Mouse (Mus musculus) stomach, postnatal 0 days (tissue): Measurements from ENCODE around the gene Aldoart2. TPM values are rescaled to one million over a fixed set of nuclear protein-coding genes. Genes with fewer than 3 reads are reported as not detected.

Source experiments
- ATAC-seq: fragments of 200-750 bp; cut with Nextera tagmentation; 2 replicates; pipeline ENCODE4 v1.8.0; 2017; ENCODE audit not compliant: low FRiP score, low TSS enrichment
- DNase-seq: peaks from one replicate; pipeline ENCODE4 v3.0.0-alpha.2; 2016; ENCODE audit warnings: low spot score
- H3K27ac ChIP-seq: fragments of 300-500 bp; sonication (generic); replicated peaks from 2 replicates; pipeline ENCODE4 v1.5.1; 2014; ENCODE audit warnings: mild to moderate bottlenecking, control low read depth
- H3K27me3 ChIP-seq: fragments of 300-500 bp; sonication (generic); 2 replicates; pipeline ENCODE4 v1.6.1; 2014; ENCODE audit warnings: low read length; ENCODE audit not compliant: control insufficient read depth, insufficient read depth
- H3K36me3 ChIP-seq: fragments of 300-500 bp; sonication (generic); 2 replicates; pipeline ENCODE4 v1.6.1; 2014; ENCODE audit warnings: low read length, mixed read lengths; ENCODE audit not compliant: control insufficient read depth, insufficient read depth
- H3K4me1 ChIP-seq: fragments of 300-500 bp; sonication (generic); replicated peaks from 2 replicates; pipeline ENCODE4 v1.6.1; 2014; ENCODE audit warnings: antibody characterized with exemption; ENCODE audit not compliant: control insufficient read depth, insufficient read depth
- H3K4me2 ChIP-seq: fragments of 300-500 bp; sonication (generic); replicated peaks from 2 replicates; pipeline ENCODE4 v1.6.1; 2014; ENCODE audit warnings: low read depth, mild to moderate bottlenecking, control low read depth, moderate library complexity
- H3K4me3 ChIP-seq: fragments of 300-500 bp; sonication (generic); 2 replicates; pipeline ENCODE4 v1.5.1; 2014; ENCODE audit warnings: low read depth, low read length, control low read depth
- H3K9ac ChIP-seq: fragments of 300-500 bp; sonication (generic); 2 replicates; pipeline ENCODE4 v1.6.1; 2014; ENCODE audit warnings: mild to moderate bottlenecking, low read length, control low read depth, mixed read lengths
- H3K9me3 ChIP-seq: fragments of 300-500 bp; sonication (generic); 2 replicates; pipeline ENCODE4 v1.6.1; 2016; ENCODE audit warnings: low read length; ENCODE audit not compliant: control insufficient read depth
- CTCF ChIP-seq: IDR thresholded peaks from 2 replicates; pipeline ENCODE4 v1.5.1; 2016; ENCODE audit warnings: antibody characterized with exemption, low read depth, mild to moderate bottlenecking, moderate library complexity
- EP300 ChIP-seq: optimal IDR thresholded peaks from 2 replicates; pipeline ENCODE3; 2016; ENCODE audit warnings: antibody characterized with exemption
- WGBS: fragments of 180-500 bp; shearing (Covaris S2); extraction: QIAGEN DNeasy Blood & Tissue Kit; methylation state at CpG from one replicate; pipeline ENCODE4 v1.1.7; 2014; 5-methylcytosine and 5-hydroxymethylcytosine counted together
- polyA plus RNA-seq: library from polyadenylated mRNA; unstranded; fragments of >200 nt; fragmentation: Nextera tagmentation; extraction: Ambion mirVana; gene quantifications from 2 replicates; pipeline ENCODE4 v1.2.1, GENCODE M21; 2015

Aldoart2 gene
- polyA plus RNA-seq, 1 experiment from 2014 or later = not detected

DNA sequence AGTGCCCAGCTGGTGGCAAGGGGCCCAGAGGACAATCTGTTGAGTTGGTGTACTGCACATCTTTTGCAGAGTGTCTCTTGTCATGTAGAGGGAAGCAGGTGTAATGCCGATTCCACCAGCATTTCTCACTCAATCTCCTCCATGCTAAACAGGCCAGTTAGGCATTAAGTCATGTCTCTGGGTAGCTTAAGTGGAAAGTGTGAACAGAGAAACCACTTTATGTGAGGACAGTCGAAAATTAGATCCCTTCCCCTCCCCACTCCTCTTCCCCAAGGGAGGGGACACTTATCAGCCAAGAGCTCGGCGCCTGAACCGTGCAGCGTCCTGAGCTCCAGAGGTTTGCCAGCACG, 33.5 kb downstream of the Aldoart2 start:
- Histone ChIP-seq H3K27ac (no peak overlapping the region), H3K36me3 (no peaks in the 10 kb centered on the region), H3K27me3 (peaks cover 19% of the 10 kb centered on the region; the same call in 1 of the 2 replicates), H3K4me1 (peaks cover 5% of the 10 kb centered on the region; the same call in 1 of the 2 replicates), H3K4me3 (peak overlapping the region; percentile 36; the same call in 1 of the 2 replicates), H3K9me3 (no peaks in the 10 kb centered on the region), H3K4me2 (peak overlapping the region; percentile 61; the same call in 1 of the 2 replicates), H3K9ac (no peak overlapping the region)
- 12% methylated on average over 7 of the region's 7 CpGs for WGBS
- DNase-seq (no peak), ATAC-seq (no peak)
- TF ChIP-seq CTCF (no peak), EP300 (no peak)

DNA sequence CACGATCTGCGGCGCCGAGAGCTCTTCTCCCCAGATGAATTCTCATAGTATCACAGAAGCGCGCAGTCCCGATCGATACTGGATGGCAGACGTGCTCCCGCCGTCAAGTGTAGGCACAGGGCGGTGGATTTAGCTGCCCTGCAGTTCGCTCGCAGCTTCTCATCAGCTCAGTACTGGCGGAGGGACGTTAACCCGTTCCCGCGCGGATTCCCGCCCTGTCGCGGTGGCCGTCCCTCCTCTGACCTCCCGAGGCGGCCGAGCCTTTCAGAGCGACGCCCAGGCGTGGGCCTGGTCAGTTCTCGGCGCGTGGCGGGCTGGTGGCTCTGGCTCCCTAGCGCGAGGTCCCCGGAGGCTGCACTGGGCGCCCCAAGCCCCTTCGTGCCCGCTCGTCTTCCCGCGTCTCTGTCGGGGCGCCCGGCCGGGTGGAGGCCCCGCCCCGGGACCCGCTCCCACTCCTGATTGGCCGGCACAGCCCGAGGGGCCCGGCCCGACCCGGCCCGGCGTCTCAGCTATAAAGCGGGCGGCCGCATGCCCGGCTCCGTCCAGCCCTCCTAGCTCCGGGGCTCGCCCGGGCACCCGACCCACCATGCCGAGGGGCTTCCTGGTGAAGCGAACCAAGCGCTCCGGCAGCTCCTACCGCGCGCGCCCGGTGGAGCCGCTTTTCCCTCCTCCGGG, 34.0 kb downstream of the Aldoart2 start, which contains the start of gene Insm2:
Gene Insm2, plus strand, starts transcription at position 541 of the 675 bp plus-strand sequence.
- Histone ChIP-seq H3K27ac (no peak within 1 kb of the TSS), H3K27me3 (peaks cover 19% of the 10 kb centered on the region; the same call in 1 of the 2 replicates), H3K4me3 (peak within 1 kb of the TSS; percentile 36), H3K4me2 (peak within 1 kb of the TSS; percentile 61), H3K4me1 (peaks cover 5% of the 10 kb centered on the region; the same call in 1 of the 2 replicates), H3K36me3 (no peaks in the 10 kb centered on the region), H3K9me3 (no peaks in the 10 kb centered on the region), H3K9ac (no peak within 1 kb of the TSS)
- ATAC-seq (peak; percentile 33; the same call in 1 of the 2 replicates), DNase-seq (no peak)
- WGBS = 1% methylated on average over 74 of the region's 77 CpGs
- no peak for TF ChIP-seq CTCF
- TF ChIP-seq EP300 = no peak

DNA sequence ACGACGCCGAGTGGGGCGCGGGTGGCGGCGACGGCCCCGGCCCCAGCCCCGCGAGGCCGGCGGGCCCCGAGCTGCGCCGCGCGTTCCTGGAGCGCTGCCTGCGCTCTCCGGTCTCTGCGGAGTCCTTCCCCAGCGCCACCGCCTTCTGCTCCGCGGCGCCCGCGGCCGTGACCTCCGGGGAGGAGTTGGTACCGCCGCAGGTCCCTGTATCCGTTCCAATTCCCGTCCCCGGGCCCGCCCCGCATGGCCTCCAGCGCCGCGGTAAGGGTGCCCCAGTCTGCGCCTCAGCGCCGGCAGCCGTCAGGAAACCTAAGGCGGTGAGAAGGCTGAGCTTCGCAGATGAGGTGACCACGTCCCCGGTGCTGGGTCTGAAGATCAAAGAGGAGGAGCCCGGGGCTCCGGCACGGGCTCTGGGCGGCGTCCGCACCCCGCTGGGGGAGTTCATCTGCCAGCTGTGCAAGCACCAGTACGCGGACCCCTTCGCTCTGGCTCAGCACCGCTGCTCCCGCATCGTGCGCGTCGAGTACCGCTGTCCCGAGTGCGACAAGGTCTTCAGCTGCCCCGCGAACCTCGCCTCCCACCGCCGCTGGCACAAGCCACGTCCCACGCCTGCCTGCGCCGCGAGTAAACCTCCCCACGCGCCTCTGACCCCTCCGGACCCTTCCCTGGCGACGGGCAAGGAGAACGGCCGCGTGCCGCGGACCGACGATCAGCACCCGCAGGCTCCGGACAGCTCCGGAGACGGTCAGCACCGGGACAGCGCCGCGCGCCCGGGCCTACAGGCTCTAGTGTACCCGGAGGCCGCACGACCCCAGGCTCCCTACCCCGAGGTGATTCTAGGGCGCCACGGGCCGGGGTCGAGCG, 34.8 kb downstream of the Aldoart2 start:
- 1% methylated on average over 95 of the region's 109 CpGs for WGBS
- peaks cover 5% of the 10 kb centered on the region; the same call in 1 of the 2 replicates for H3K4me1 ChIP-seq
- H3K4me2 ChIP-seq = peak overlapping the region; percentile 61
- TF ChIP-seq CTCF (no peak), EP300 (no peak)
- DNase-seq (peak; percentile 80), ATAC-seq (peak; percentile 91)
- no peak overlapping the region for H3K27ac ChIP-seq
- no peak overlapping the region for H3K9ac ChIP-seq
- peaks cover 19% of the 10 kb centered on the region; the same call in 1 of the 2 replicates for H3K27me3 ChIP-seq
- H3K36me3 ChIP-seq = no peaks in the 10 kb centered on the region
- no peaks in the 10 kb centered on the region for H3K9me3 ChIP-seq
- peak overlapping the region; percentile 36 for H3K4me3 ChIP-seq

DNA sequence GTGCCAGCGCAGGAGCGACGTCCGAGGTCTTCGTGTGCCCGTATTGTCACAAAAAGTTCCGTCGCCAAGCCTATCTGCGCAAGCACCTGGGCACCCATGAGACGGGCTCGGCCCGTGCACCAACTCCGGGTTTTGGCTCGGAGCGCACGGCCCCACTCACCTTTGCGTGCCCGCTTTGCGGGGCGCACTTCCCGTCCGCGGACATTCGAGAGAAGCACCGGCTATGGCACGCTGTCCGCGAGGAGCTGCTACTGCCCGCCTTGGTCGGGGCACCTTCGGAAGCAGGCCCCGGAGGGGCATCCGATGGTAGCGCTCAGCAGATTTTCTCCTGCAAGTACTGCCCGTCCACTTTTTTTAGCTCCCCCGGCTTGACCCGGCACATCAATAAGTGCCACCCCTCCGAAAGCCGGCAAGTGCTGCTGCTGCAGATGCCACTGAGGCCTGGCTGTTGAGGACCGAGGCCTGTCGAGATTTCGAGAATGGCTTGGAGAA, 35.5 kb downstream of the Aldoart2 start:
- no peak overlapping the region for H3K27ac ChIP-seq
- ATAC-seq (peak; percentile 66), DNase-seq (no peak)
- no peak overlapping the region for H3K9ac ChIP-seq
- peak overlapping the region; percentile 13; the same call in 1 of the 2 replicates for H3K4me3 ChIP-seq
- H3K27me3 ChIP-seq = peaks cover 19% of the 10 kb centered on the region; the same call in 1 of the 2 replicates
- H3K4me2 ChIP-seq = 0 out of 2 replicates have a peak overlapping the region, but pooled peaks have one; percentile 61
- H3K4me1 ChIP-seq = peaks cover 5% of the 10 kb centered on the region; the same call in 1 of the 2 replicates
- TF ChIP-seq EP300 (no peak), CTCF (no peak)
- no peaks in the 10 kb centered on the region for H3K36me3 ChIP-seq
- WGBS = 4% methylated on average over 42 of the region's 42 CpGs
- H3K9me3 ChIP-seq = no peaks in the 10 kb centered on the region

DNA sequence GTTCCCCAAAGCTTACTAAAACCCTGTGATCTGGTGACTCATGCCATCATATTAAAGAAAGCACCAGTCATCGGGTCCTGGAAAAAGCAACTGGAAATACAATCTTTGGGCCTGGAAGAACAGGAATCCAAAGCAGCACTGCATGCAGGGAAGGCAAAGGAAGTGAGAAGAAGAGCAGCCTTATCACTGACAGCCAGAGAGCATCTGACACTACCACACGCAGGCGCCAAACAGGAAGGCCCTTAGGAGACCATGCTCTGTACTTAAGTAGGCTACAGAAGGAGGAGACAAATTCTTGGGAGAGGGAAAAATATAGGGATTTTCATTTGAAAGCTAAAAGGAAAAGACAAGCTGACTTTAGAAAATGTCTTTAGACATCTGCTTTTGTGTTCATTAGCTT, 39.4 kb downstream of the Aldoart2 start:
- Histone ChIP-seq H3K4me1 (peaks cover under 1% of the 10 kb centered on the region; the same call in 1 of the 2 replicates), H3K4me3 (no peak overlapping the region), H3K36me3 (no peaks in the 10 kb centered on the region), H3K27ac (no peak overlapping the region), H3K27me3 (peaks cover 8% of the 10 kb centered on the region; the same call in 1 of the 2 replicates), H3K9ac (no peak overlapping the region), H3K9me3 (no peaks in the 10 kb centered on the region), H3K4me2 (no peak overlapping the region)
- TF ChIP-seq EP300 (no peak), CTCF (no peak)
- ATAC-seq = no peak
- 79% methylated on average over 3 of the region's 3 CpGs for WGBS
- DNase-seq = no peak
